Mouse (Mus musculus): Measurements from ENCODE around the gene Gpr137. TPM values are rescaled to one million over a fixed set of nuclear protein-coding genes. Genes with fewer than 3 reads are reported as not detected.
A peak's percentile ranks its signal among the peaks of the same experiment; 100 is the strongest.

Gpr137 gene
- polyA plus RNA-seq, 1 experiment, result 31.2 TPM

GRCm38 (mm10) chr19:6926559-6927255, 15.6 kb downstream of the Gpr137 start:
- TF ChIP-seq FOSL1 (IDR thresholded peaks at IDR 0.05; ENCODE audit: insufficient read depth, low read length, poor library complexity, severe bottlenecking), result no peak
- TF ChIP-seq CEBPB (IDR thresholded peaks at IDR 0.05; ENCODE audit: low read depth), result no peak
- no peak for TF ChIP-seq CTCF (IDR thresholded peaks at IDR 0.05; ENCODE audit: control insufficient read depth, insufficient read depth, insufficient read length)
- no peak for TF ChIP-seq MAX (IDR thresholded peaks at IDR 0.05)
- TF ChIP-seq USF1 (IDR thresholded peaks at IDR 0.05; ENCODE audit: low read depth), result no peak
- no peak for TF ChIP-seq MYOD1 (IDR thresholded peaks at IDR 0.05; ENCODE audit: control insufficient read depth, insufficient read length, low read depth)
- TF ChIP-seq MYOG (IDR thresholded peaks at IDR 0.05; ENCODE audit: control insufficient read depth, extremely low read depth, insufficient read length), result no peak
- H3K36me3 ChIP-seq (ENCODE audit: control insufficient read depth, insufficient read depth), result no peaks in the 10 kb centered on the region
- no peak overlapping the region for H3K4me3 ChIP-seq (ENCODE audit: insufficient read depth, poor library complexity, severe bottlenecking)
- no peak overlapping the region for H3ac ChIP-seq (ENCODE audit: control insufficient read depth, insufficient read length, low read depth)
- no peaks in the 10 kb centered on the region for H3K79me3 ChIP-seq (ENCODE audit: low read depth)
- H3K79me2 ChIP-seq (ENCODE audit: control insufficient read depth, insufficient read depth), result no peaks in the 10 kb centered on the region
- peaks cover 10% of the 10 kb centered on the region for H3K27me3 ChIP-seq (ENCODE audit: control insufficient read depth, insufficient read depth, insufficient read length)

GRCm38 (mm10) chr19:6925611-6926329, 16.5 kb downstream of the Gpr137 start:
- peaks cover 10% of the 10 kb centered on the region for H3K27me3 ChIP-seq (ENCODE audit: control insufficient read depth, insufficient read depth, insufficient read length)
- TF ChIP-seq FOSL1 (IDR thresholded peaks at IDR 0.05; ENCODE audit: insufficient read depth, low read length, poor library complexity, severe bottlenecking), result no peak
- no peak for TF ChIP-seq CEBPB (IDR thresholded peaks at IDR 0.05; ENCODE audit: low read depth)
- no peak for TF ChIP-seq CTCF (IDR thresholded peaks at IDR 0.05; ENCODE audit: control insufficient read depth, insufficient read depth, insufficient read length)
- TF ChIP-seq MAX (IDR thresholded peaks at IDR 0.05), result no peak
- TF ChIP-seq MYOD1 (IDR thresholded peaks at IDR 0.05; ENCODE audit: control insufficient read depth, insufficient read length, low read depth), result no peak
- TF ChIP-seq USF1 (IDR thresholded peaks at IDR 0.05; ENCODE audit: low read depth), result no peak
- TF ChIP-seq MYOG (IDR thresholded peaks at IDR 0.05; ENCODE audit: control insufficient read depth, extremely low read depth, insufficient read length), result no peak
- peaks cover 5% of the 10 kb centered on the region for H3K79me2 ChIP-seq (ENCODE audit: control insufficient read depth, insufficient read depth)
- no peak overlapping the region for H3K4me3 ChIP-seq (ENCODE audit: insufficient read depth, poor library complexity, severe bottlenecking)
- H3ac ChIP-seq (ENCODE audit: control insufficient read depth, insufficient read length, low read depth), result no peak overlapping the region
- H3K36me3 ChIP-seq (ENCODE audit: control insufficient read depth, insufficient read depth), result no peaks in the 10 kb centered on the region
- peaks cover 2% of the 10 kb centered on the region for H3K79me3 ChIP-seq (ENCODE audit: low read depth)

- no peak within 1 kb of the TSS for H3K4me3 ChIP-seq (ENCODE audit: insufficient read depth, poor library complexity, severe bottlenecking)
- peaks cover 4% of the 10 kb centered on the region for H3K79me3 ChIP-seq (ENCODE audit: low read depth)
- no peaks in the 10 kb centered on the region for H3K36me3 ChIP-seq (ENCODE audit: control insufficient read depth, insufficient read depth)
- TF ChIP-seq MYOD1 (IDR thresholded peaks at IDR 0.05; ENCODE audit: control insufficient read depth, insufficient read length, low read depth) (no peak), MAX (IDR thresholded peaks at IDR 0.05) (no peak), FOSL1 (IDR thresholded peaks at IDR 0.05; ENCODE audit: insufficient read depth, low read length, poor library complexity, severe bottlenecking) (no peak), USF1 (IDR thresholded peaks at IDR 0.05; ENCODE audit: low read depth) (no peak), CEBPB (IDR thresholded peaks at IDR 0.05; ENCODE audit: low read depth) (no peak), CTCF (IDR thresholded peaks at IDR 0.05; ENCODE audit: control insufficient read depth, insufficient read depth, insufficient read length) (no peak), MYOG (IDR thresholded peaks at IDR 0.05; ENCODE audit: control insufficient read depth, extremely low read depth, insufficient read length) (no peak)
- peaks cover 10% of the 10 kb centered on the region for H3K27me3 ChIP-seq (ENCODE audit: control insufficient read depth, insufficient read depth, insufficient read length)
- peaks cover 11% of the 10 kb centered on the region for H3K79me2 ChIP-seq (ENCODE audit: control insufficient read depth, insufficient read depth)
- no peak within 1 kb of the TSS for H3ac ChIP-seq (ENCODE audit: control insufficient read depth, insufficient read length, low read depth)
These were observed 17.0 kb downstream of the Gpr137 start, which contains the start of gene Catsperz for GRCm38 (mm10) chr19:6925307-6925573. TSS of gene Catsperz (minus strand) at chr19:6925380.

- H3K27me3 ChIP-seq (ENCODE audit: control insufficient read depth, insufficient read depth, insufficient read length), result peaks cover 10% of the 10 kb centered on the region
- TF ChIP-seq CTCF (IDR thresholded peaks at IDR 0.05; ENCODE audit: control insufficient read depth, insufficient read depth, insufficient read length), result peak; percentile 46
- no peak for TF ChIP-seq FOSL1 (IDR thresholded peaks at IDR 0.05; ENCODE audit: insufficient read depth, low read length, poor library complexity, severe bottlenecking)
- H3K4me3 ChIP-seq (ENCODE audit: insufficient read depth, poor library complexity, severe bottlenecking), result no peak overlapping the region
- peaks cover 4% of the 10 kb centered on the region for H3K79me3 ChIP-seq (ENCODE audit: low read depth)
- H3ac ChIP-seq (ENCODE audit: control insufficient read depth, insufficient read length, low read depth), result no peak overlapping the region
- H3K79me2 ChIP-seq (ENCODE audit: control insufficient read depth, insufficient read depth), result peaks cover 16% of the 10 kb centered on the region
- H3K36me3 ChIP-seq (ENCODE audit: control insufficient read depth, insufficient read depth), result no peaks in the 10 kb centered on the region
These were observed 17.6 kb downstream of the Gpr137 start for GRCm38 (mm10) chr19:6924461-6925306.

GRCm38 (mm10) chr19:6922901-6923735, 19.2 kb downstream of the Gpr137 start:
- H3K4me3 ChIP-seq (ENCODE audit: insufficient read depth, poor library complexity, severe bottlenecking), result no peak overlapping the region
- peaks cover 10% of the 10 kb centered on the region for H3K27me3 ChIP-seq (ENCODE audit: control insufficient read depth, insufficient read depth, insufficient read length)
- H3K79me2 ChIP-seq (ENCODE audit: control insufficient read depth, insufficient read depth), result peaks cover 25% of the 10 kb centered on the region
- H3K36me3 ChIP-seq (ENCODE audit: control insufficient read depth, insufficient read depth), result no peaks in the 10 kb centered on the region
- H3K79me3 ChIP-seq (ENCODE audit: low read depth), result peaks cover 4% of the 10 kb centered on the region
- TF ChIP-seq CTCF (IDR thresholded peaks at IDR 0.05; ENCODE audit: control insufficient read depth, insufficient read depth, insufficient read length) (no peak), MAX (IDR thresholded peaks at IDR 0.05) (no peak)
- no peak overlapping the region for H3ac ChIP-seq (ENCODE audit: control insufficient read depth, insufficient read length, low read depth)

All from C2C12 (cell line).